Mouse (Mus musculus) MEL (cell line): ENCODE measurements around the gene Bcl11b. TPM values are rescaled to one million over a fixed set of nuclear protein-coding genes. Genes with fewer than 3 reads are reported as not detected.

ENCODE experiments used
- DNase-seq: peaks from one replicate; pipeline ENCODE4 v3.0.0; 2011; ENCODE audit warnings: low read depth, low spot score
- H3K27ac ChIP-seq: 2 replicates; pipeline ENCODE4 v1.5.1; 2012; ENCODE audit warnings: low read depth, mild to moderate bottlenecking, control low read depth, low read length, moderate library complexity; ENCODE audit not compliant: control insufficient read depth
- H3K27me3 ChIP-seq, 2 experiments: fragments of 150-350 bp in 1 of 2; sonication (generic) in 1 of 2; 2 replicates each; pipeline ENCODE4 v1.6.1; 2012; ENCODE audit warnings: low read length in 2 of 2, mild to moderate bottlenecking in 2 of 2, improper control_type of control experiment in 1 of 2, moderate library complexity in 1 of 2; ENCODE audit not compliant: insufficient read depth in 2 of 2, control insufficient read depth in 1 of 2
- H3K36me3 ChIP-seq, 2 experiments: 2 replicates each; pipeline ENCODE4 v1.6.1; 2012 to 2014; ENCODE audit warnings: low read length in 2 of 2, improper control_type of control experiment in 1 of 2, inconsistent platforms in 1 of 2, mild to moderate bottlenecking in 1 of 2; ENCODE audit not compliant: insufficient read depth in 2 of 2, control insufficient read depth in 1 of 2
- H3K4me1 ChIP-seq, 2 experiments: fragments of 150-350 bp in 1 of 2; sonication (generic) in 1 of 2; 2 replicates each; pipeline ENCODE4 v1.6.1; 2012; ENCODE audit warnings: low read length in 2 of 2, improper control_type of control experiment in 1 of 2, mild to moderate bottlenecking in 1 of 2; ENCODE audit not compliant: insufficient read depth in 2 of 2, control insufficient read depth in 1 of 2
- H3K4me3 ChIP-seq, 2 experiments: fragments of 150-350 bp in 1 of 2; sonication (generic) in 1 of 2; 2 replicates each; pipeline ENCODE4 v1.5.1; 2012; ENCODE audit warnings: low read depth in 2 of 2, low read length in 2 of 2, mild to moderate bottlenecking in 2 of 2, moderate library complexity in 2 of 2, control low read depth in 1 of 2, improper control_type of control experiment in 1 of 2; ENCODE audit not compliant: control insufficient read depth in 1 of 2, insufficient read depth in 1 of 2
- H3K79me2 ChIP-seq: 2 replicates; pipeline ENCODE4 v1.6.1; 2012; ENCODE audit warnings: mild to moderate bottlenecking, low read length, moderate library complexity; ENCODE audit not compliant: control insufficient read depth, poor library complexity, insufficient read depth
- H3K9ac ChIP-seq: 2 replicates; pipeline ENCODE4 v1.6.1; 2012; ENCODE audit warnings: low read depth, mild to moderate bottlenecking, control low read depth, low read length, moderate library complexity; ENCODE audit not compliant: control insufficient read depth, poor library complexity, severe bottlenecking
- H3K9me3 ChIP-seq: fragments of 150-350 bp; sonication (generic); replicated peaks from 2 replicates; pipeline ENCODE4 v1.6.1; 2012; ENCODE audit warnings: mild to moderate bottlenecking, low read length, improper control_type of control experiment, moderate library complexity; ENCODE audit not compliant: insufficient read depth
- BHLHE40 ChIP-seq: IDR thresholded peaks from 2 replicates; pipeline ENCODE4 v1.6.1; 2012; ENCODE audit warnings: low read depth, mild to moderate bottlenecking, inconsistent platforms, low read length, improper control_type of control experiment, borderline replicate concordance
- ELF1 ChIP-seq: IDR thresholded peaks from 2 replicates; pipeline ENCODE4 v1.6.1; 2014; ENCODE audit warnings: low read depth, mild to moderate bottlenecking, inconsistent platforms, low read length, improper control_type of control experiment, moderate library complexity
- ETS1 ChIP-seq: IDR thresholded peaks from 2 replicates; pipeline ENCODE4 v1.6.1; 2012; ENCODE audit warnings: low read depth, mild to moderate bottlenecking, inconsistent platforms, low read length, improper control_type of control experiment, moderate library complexity
- GATA1 ChIP-seq: IDR thresholded peaks from 2 replicates; pipeline ENCODE4 v1.6.1; 2011; ENCODE audit warnings: low read depth, low read length, improper control_type of control experiment
- HCFC1 ChIP-seq: IDR thresholded peaks from 2 replicates; pipeline ENCODE4 v1.6.1; 2012; ENCODE audit warnings: low read depth, mild to moderate bottlenecking, inconsistent platforms, low read length, improper control_type of control experiment, moderate library complexity
- MAX ChIP-seq: IDR thresholded peaks from 2 replicates; pipeline ENCODE4 v1.6.1; 2011; ENCODE audit warnings: low read length, improper control_type of control experiment
- MEF2A ChIP-seq: IDR thresholded peaks from 2 replicates; pipeline ENCODE4 v1.6.1; 2014; ENCODE audit warnings: low read depth, mild to moderate bottlenecking, inconsistent platforms, low read length, improper control_type of control experiment; ENCODE audit not compliant: poor library complexity, insufficient replicate concordance, severe bottlenecking; ENCODE audit errors: extremely low read depth
- MXI1 ChIP-seq: IDR thresholded peaks from 2 replicates; pipeline ENCODE4 v1.6.1; 2011; ENCODE audit warnings: mild to moderate bottlenecking, low read depth, low read length, improper control_type of control experiment
- MYC ChIP-seq: IDR thresholded peaks from 2 replicates; pipeline ENCODE4 v1.6.1; 2011; ENCODE audit warnings: low read depth, mild to moderate bottlenecking, low read length, improper control_type of control experiment, moderate library complexity
- NELFE ChIP-seq: IDR thresholded peaks from 2 replicates; pipeline ENCODE4 v1.6.1; 2011; ENCODE audit warnings: low read depth, low read length, improper control_type of control experiment
- NRF1 ChIP-seq: IDR thresholded peaks from 2 replicates; pipeline ENCODE4 v1.6.1; 2014; ENCODE audit warnings: low read depth, mild to moderate bottlenecking, inconsistent platforms, low read length, improper control_type of control experiment, moderate library complexity; ENCODE audit not compliant: poor library complexity, insufficient read depth, severe bottlenecking
- POLR2A ChIP-seq, 2 experiments: IDR thresholded peaks; 2 replicates each; pipeline ENCODE4 v1.6.1; 2011 to 2012; ENCODE audit warnings: low read length in 2 of 2, mild to moderate bottlenecking in 2 of 2, control low read depth in 1 of 2, improper control_type of control experiment in 1 of 2, low read depth in 1 of 2, moderate library complexity in 1 of 2; ENCODE audit not compliant: control insufficient read depth in 1 of 2, insufficient read depth in 1 of 2, poor library complexity in 1 of 2
- RAD21 ChIP-seq: IDR thresholded peaks from 2 replicates; pipeline ENCODE4 v1.6.1; 2011; ENCODE audit warnings: mild to moderate bottlenecking, low read depth, low read length, improper control_type of control experiment
- TCF12 ChIP-seq: IDR thresholded peaks from 2 replicates; pipeline ENCODE4 v1.6.1; 2014; ENCODE audit warnings: low read depth, mild to moderate bottlenecking, inconsistent platforms, low read length, improper control_type of control experiment, moderate library complexity
- UBTF ChIP-seq: IDR thresholded peaks from 2 replicates; pipeline ENCODE4 v1.6.1; 2012; ENCODE audit warnings: low read depth, mild to moderate bottlenecking, inconsistent platforms, low read length, improper control_type of control experiment, moderate library complexity, borderline replicate concordance; ENCODE audit not compliant: insufficient read depth
- USF1 ChIP-seq: IDR thresholded peaks from 2 replicates; pipeline ENCODE4 v1.6.1; 2014; ENCODE audit warnings: low read depth, mild to moderate bottlenecking, inconsistent platforms, low read length, improper control_type of control experiment, moderate library complexity
- USF2 ChIP-seq, 2 experiments: IDR thresholded peaks; 2 replicates each; pipeline ENCODE4 v1.6.1; 2011 to 2012; ENCODE audit warnings: improper control_type of control experiment in 2 of 2, low read length in 2 of 2, borderline replicate concordance in 1 of 2, inconsistent platforms in 1 of 2, low read depth in 1 of 2, mild to moderate bottlenecking in 1 of 2; ENCODE audit not compliant: insufficient read depth in 1 of 2
- ZKSCAN1 ChIP-seq: IDR thresholded peaks from 2 replicates; pipeline ENCODE4 v1.6.1; 2012; ENCODE audit warnings: low read depth, mild to moderate bottlenecking, inconsistent platforms, low read length, improper control_type of control experiment, moderate library complexity
- ZNF384 ChIP-seq: IDR thresholded peaks from 2 replicates; pipeline ENCODE4 v1.6.1; 2012; ENCODE audit warnings: low read depth, mild to moderate bottlenecking, inconsistent platforms, low read length, improper control_type of control experiment
- polyA plus RNA-seq, 2 experiments: library from polyadenylated mRNA; stranded (reverse) in 1 of 2; unstranded in 1 of 2; fragments of >175 nt in 1 of 2; fragments of >200 nt in 1 of 2; gene quantifications; 2 replicates each; pipeline versions ENCODE4 v1.2.1 to v1.2.4; 2012; ENCODE audit warnings: low replicate concordance in 2 of 2, low read depth in 1 of 2; ENCODE audit not compliant: insufficient read length in 2 of 2, insufficient read depth in 1 of 2, missing spikeins in 1 of 2
- total RNA-seq: library from RNA; depleted of rRNA; stranded (reverse); fragments of 300-350 nt; gene quantifications from 2 replicates; pipeline ENCODE4 v1.2.3, GENCODE M21; 2012

Bcl11b gene
- total and polyA plus RNA-seq, 3 experiments, result not detected

GRCm38 (mm10) chr12:108010346-108010745, 6.9 kb upstream of the Bcl11b start:
- Histone ChIP-seq H3K27me3 (no peaks in the 10 kb centered on the region), H3K27ac (no peak overlapping the region), H3K36me3 (no peaks in the 10 kb centered on the region), H3K79me2 (no peaks in the 10 kb centered on the region), H3K4me1 (no peaks in the 10 kb centered on the region), H3K4me3 (no peak overlapping the region), H3K9ac (no peak overlapping the region), H3K9me3 (no peaks in the 10 kb centered on the region)
- TF ChIP-seq NRF1 (no peak), GATA1 (no peak), UBTF (no peak), NELFE (no peak), ZKSCAN1 (no peak), TCF12 (no peak), ETS1 (no peak), POLR2A (IDR thresholded peaks at IDR 0.05; ENCODE audit: control insufficient read depth in 1 of 2, insufficient read depth in 1 of 2, low read depth in 1 of 2, low read length in 2 of 2, poor library complexity in 1 of 2) (no peak), ELF1 (no peak), HCFC1 (no peak), MXI1 (no peak), USF2 (IDR thresholded peaks at IDR 0.05; ENCODE audit: borderline replicate concordance in 1 of 2, insufficient read depth in 1 of 2, low read depth in 1 of 2, low read length in 2 of 2) (no peak), MYC (no peak), RAD21 (no peak), USF1 (no peak), MEF2A (no peak)
- no peak for DNase-seq

- H3K27me3 ChIP-seq, result no peaks in the 10 kb centered on the region
Measured at GRCm38 (mm10) chr12:108009156-108009555, 5.8 kb upstream of the Bcl11b start.

More at GRCm38 (mm10) chr12:108009156-108009555, 5.8 kb upstream of the Bcl11b start:
- Histone ChIP-seq H3K36me3 (no peaks in the 10 kb centered on the region), H3K79me2 (no peaks in the 10 kb centered on the region), H3K9me3 (no peaks in the 10 kb centered on the region), H3K27ac (no peak overlapping the region), H3K4me3 (no peak overlapping the region), H3K9ac (no peak overlapping the region), H3K4me1 (no peaks in the 10 kb centered on the region)
- DNase-seq, result no peak
- TF ChIP-seq ZNF384 (no peak), BHLHE40 (no peak), USF2 (IDR thresholded peaks at IDR 0.05; ENCODE audit: borderline replicate concordance in 1 of 2, insufficient read depth in 1 of 2, low read depth in 1 of 2, low read length in 2 of 2) (no peak), MAX (no peak), MEF2A (no peak)
